Mouse (Mus musculus): ENCODE results near the gene C1qtnf6.

The C1qtnf6 gene

DNA sequence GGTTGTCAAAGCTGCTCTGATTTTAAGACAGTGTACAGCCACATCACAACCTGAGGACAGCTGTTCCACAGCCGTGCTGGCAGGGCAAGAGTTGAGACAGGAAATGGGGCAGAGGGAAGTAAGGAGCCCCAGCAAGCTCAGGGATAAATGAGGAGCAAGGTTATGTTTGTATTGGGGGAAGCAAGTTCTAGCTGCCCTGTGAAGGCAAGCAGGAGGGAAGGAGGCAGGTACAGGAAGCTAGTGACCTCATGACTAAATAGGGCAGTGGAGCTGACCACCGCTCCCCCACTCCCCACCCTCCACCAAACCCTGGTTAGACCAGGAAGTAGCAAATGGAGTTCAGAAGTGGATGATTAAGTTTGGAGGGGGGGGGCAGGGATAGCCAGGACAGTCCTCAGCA, 50.2 kb downstream of the C1qtnf6 start:
- no peak for DNase-seq (ENCODE audit: low read depth, low spot score)

- peak; percentile 66 for DNase-seq (ENCODE audit: low read depth, low spot score)
These were observed 51.1 kb downstream of the C1qtnf6 start for GRCm38 (mm10) chr15:78480111-78480510.

DNA sequence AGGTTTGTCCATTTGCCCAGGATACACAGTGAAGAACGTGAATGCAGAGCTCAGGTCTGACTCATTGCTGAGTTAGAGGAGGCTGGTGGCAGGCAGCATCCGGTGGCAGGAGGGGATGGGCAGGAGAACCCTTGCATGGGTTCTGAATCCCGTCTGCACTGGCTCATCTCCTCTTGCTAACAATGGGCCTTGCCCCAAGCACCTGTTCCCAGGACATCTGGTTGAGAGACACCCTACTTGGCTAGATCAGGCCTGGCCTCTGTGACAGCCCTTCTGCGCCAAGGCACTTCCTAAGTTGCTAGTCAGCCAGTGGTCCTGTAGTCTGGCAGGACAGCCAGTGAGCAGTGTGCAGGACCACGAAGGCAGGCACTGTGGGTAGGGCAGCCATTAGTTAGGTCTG, 51.7 kb downstream of the C1qtnf6 start:
- DNase-seq (ENCODE audit: low read depth, low spot score) = no peak

DNA sequence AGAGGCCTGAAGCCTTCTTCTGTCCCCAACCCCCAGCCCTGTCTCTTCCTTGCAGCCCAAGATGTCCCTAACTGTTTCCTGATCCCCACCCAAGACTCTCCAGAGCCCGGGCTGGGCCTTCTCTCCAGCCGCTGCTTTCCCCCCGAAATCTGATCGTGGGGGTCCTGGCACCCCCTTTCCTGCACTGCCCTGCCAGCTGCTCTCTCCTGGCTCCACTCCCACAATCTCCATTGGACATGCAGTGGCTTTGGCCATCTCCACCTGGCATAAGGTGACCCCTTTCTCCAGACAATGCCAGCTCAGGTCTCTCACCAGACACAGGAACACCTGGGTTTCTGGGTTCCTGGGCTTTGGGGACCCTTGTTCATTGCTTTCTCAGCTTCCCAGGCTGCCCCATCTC, 53.1 kb downstream of the C1qtnf6 start:
- no peak for DNase-seq (ENCODE audit: low read depth, low spot score)

- DNase-seq (ENCODE audit: low read depth, low spot score) = no peak
These were observed 54.3 kb downstream of the C1qtnf6 start for GRCm38 (mm10) chr15:78476878-78477277.

DNA sequence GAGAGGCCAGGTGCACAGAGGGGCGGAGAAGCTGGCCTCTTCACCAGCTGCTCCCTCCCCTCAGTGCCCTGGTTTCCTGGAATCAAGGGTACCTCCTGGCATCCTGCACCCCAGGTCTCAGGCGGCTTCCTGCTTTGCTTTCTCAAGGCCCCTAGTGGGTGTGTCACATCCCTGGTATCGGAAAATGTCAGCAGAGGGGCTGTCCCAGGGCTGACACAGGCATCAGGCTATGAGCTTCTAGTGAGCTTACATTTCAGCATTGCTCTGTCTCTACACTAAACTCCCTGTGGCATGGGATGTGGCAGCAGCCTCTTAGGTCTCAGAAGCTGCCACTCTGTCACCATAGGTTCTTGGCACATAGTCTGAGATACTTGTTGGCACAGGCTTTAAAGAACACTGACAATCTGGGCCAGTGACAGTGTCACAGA, 55.6 kb downstream of the C1qtnf6 start:
- DNase-seq (ENCODE audit: low read depth, low spot score) = no peak

DNA sequence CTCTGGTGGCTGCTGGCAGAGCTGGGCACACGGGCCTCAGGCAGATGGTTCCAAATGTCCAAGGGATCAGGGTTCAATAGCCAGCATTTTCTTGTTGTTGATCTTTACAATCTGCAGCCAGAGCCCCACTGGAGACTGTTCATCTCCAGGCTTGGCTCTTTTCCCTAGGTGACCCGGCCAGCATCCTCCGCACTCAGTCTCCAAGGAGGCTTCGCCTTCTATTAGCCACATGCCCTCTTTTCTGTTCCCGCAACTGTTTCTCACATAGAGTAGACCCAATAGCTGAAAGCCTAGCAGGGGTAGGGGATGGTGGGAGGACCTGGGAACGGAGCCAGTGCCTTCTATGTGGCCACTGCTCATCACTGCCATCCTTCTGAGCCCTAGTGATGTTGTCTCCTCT, 57.8 kb downstream of the C1qtnf6 start:
- no peak for DNase-seq (ENCODE audit: low read depth, low spot score)
